Mouse (Mus musculus) embryonic fibroblast, embryonic 13.5 days (primary cell): ENCODE results near the gene Arhgef3. TPM values are rescaled to one million over a fixed set of nuclear protein-coding genes. Genes with fewer than 3 reads are reported as not detected.

Experiments used
- H3K27ac ChIP-seq: 2 replicates; pipeline ENCODE4 v1.5.1; 2012; ENCODE audit warnings: low read length, control low read depth, inconsistent platforms; ENCODE audit not compliant: insufficient read depth
- H3K4me1 ChIP-seq: 2 replicates; pipeline ENCODE4 v1.6.1; 2011; ENCODE audit warnings: low read length; ENCODE audit not compliant: control insufficient read depth, insufficient read depth
- H3K4me3 ChIP-seq: 2 replicates; pipeline ENCODE4 v1.5.1; 2011; ENCODE audit warnings: mild to moderate bottlenecking, control low read depth, low read length; ENCODE audit not compliant: insufficient read depth
- CTCF ChIP-seq: IDR thresholded peaks from 2 replicates; pipeline ENCODE4 v1.5.1; 2011; ENCODE audit warnings: mild to moderate bottlenecking, control low read depth, low read length, moderate library complexity, borderline replicate concordance; ENCODE audit not compliant: insufficient read depth
- POLR2A ChIP-seq: IDR thresholded peaks from 2 replicates; pipeline ENCODE4 v1.6.1; 2011; ENCODE audit warnings: low read depth, mild to moderate bottlenecking, control low read depth, low read length, moderate library complexity
- polyA plus RNA-seq: library from polyadenylated mRNA; stranded (reverse); fragments of >200 nt; gene quantifications from 2 replicates; pipeline ENCODE4 v1.2.4, GENCODE M21; 2011; ENCODE audit warnings: low read depth; ENCODE audit not compliant: missing spikeins, insufficient read length

Arhgef3 gene
- polyA plus RNA-seq, 1 experiment: 2.5 TPM

DNA sequence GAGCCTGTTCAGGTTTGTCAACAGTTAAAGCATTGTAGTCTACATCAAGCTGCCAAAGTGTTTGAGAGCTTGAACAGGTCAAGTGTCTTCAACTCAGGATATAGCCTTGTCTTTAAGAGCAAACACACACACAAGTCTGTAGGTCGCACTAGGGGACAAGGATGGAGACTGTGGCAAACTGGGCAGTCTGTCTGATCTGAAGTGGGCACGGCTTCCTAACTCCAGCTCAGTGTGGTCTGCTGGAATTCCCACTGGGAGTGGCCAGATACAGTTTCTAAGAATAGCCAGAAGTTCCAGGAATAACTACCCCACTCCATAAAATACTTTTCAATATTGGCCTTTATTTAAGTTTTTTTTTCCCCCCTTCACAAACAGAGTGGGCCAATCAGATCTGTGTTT lies 38.2 kb upstream of the Arhgef3 start:
- Histone ChIP-seq H3K27ac (no peak overlapping the region), H3K4me1 (peaks cover 27% of the 10 kb centered on the region), H3K4me3 (no peak overlapping the region)
- TF ChIP-seq POLR2A (no peak), CTCF (no peak)

DNA sequence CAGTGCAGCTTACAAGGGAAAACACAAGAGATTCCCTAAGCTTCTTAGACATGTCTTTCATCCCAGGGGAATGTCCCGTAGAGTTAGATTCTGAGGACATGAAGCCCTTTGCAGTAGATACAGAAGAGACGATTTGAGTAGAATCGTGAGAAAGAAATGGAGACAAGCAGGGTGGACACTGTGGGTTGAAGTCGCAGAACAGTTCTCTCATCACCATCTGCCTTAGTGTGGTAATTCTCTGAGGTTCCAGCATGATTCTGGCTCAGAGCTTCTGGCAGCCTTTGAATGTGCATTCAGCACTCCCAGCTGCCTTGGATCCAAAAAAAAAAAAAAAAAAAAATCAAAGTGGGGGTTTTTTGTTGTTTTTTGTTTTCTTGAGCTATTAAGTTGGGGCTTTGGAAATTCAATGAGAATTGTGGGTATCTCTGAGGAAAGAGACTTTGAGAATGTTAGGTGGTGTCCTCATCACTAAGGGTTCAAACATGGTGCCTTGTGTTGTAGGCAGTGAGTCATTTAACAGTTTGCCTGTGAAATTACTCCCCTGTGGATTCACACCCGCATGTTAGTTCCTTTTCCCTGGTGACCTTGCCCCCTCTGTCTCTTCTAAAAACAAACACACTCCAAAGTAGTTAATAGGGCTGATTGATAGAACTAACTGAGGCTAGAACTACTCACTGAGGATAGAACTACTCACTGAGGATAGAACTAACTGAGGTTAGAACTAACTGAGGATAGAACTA lies 33.0 kb upstream of the Arhgef3 start:
- TF ChIP-seq CTCF (no peak), POLR2A (no peak)
- Histone ChIP-seq H3K27ac (no peak overlapping the region), H3K4me3 (no peak overlapping the region), H3K4me1 (peaks cover 11% of the 10 kb centered on the region)

DNA sequence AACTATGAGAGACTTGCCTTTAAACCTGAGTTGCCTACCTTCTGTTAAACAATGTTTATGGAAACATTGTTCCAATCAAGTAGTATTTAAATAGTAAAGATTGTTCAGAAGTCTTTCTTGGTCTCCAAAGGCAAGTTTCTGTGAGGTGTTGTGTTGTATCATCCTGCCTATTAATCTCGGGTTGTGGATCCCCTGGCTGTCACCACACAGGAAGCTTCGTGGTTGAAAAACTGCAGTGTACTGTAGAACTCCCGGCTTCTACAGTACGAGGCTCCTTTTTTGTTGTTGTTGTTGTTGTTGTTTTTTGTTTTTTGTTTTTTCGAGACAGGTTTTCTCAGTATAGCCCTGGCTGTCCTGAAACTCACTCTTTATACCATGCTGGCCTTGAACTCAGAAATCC lies 29.2 kb upstream of the Arhgef3 start:
- Histone ChIP-seq H3K4me1 (peaks cover 4% of the 10 kb centered on the region; the same call in 1 of the 2 replicates), H3K4me3 (no peak overlapping the region), H3K27ac (no peak overlapping the region)
- TF ChIP-seq CTCF (no peak), POLR2A (no peak)

DNA sequence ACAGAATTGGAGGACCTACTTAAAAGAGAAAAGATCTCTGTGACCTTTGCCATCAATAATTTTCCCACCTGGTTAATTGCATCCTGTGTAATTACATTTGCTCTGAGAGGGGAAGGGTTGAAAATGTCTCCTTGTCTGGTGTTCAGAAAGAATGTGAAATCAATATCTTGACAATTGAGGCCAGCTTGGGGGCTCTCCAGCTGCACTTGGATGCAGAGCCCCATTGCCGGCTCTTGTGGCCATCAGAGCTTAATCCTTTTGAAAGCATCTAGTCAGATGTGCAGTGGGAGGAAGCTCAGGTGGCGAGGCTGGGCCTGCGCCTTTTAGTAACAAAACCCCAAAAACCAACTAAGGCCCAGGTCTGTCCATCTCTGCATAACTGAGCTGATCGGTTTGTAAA lies 28.7 kb upstream of the Arhgef3 start:
- H3K27ac ChIP-seq: no peak overlapping the region
- no peak for TF ChIP-seq CTCF
- H3K4me1 ChIP-seq: peaks cover 4% of the 10 kb centered on the region; the same call in 1 of the 2 replicates
- H3K4me3 ChIP-seq: no peak overlapping the region

DNA sequence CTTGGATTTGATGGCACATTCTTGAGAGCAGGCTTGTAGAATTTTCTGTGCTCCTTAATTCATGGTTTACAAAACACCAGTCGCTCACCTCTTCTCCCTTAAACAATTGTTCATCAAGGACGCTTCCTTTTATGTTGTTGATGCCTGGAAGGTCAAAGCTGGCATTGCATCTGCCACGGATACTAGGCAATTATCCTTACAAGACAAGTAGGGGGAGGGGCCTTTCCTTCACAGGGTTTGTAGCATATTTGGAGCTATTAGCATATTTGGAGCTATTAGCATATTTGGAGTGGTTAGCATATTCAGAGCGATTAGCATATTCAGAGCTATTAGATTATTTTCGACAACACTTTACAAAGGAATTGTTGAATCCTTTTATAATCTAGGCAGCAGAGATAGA lies 20.5 kb upstream of the Arhgef3 start:
- no peak for TF ChIP-seq POLR2A
- no peak for TF ChIP-seq CTCF
- Histone ChIP-seq H3K4me3 (no peak overlapping the region), H3K27ac (no peak overlapping the region), H3K4me1 (no peaks in the 10 kb centered on the region)

DNA sequence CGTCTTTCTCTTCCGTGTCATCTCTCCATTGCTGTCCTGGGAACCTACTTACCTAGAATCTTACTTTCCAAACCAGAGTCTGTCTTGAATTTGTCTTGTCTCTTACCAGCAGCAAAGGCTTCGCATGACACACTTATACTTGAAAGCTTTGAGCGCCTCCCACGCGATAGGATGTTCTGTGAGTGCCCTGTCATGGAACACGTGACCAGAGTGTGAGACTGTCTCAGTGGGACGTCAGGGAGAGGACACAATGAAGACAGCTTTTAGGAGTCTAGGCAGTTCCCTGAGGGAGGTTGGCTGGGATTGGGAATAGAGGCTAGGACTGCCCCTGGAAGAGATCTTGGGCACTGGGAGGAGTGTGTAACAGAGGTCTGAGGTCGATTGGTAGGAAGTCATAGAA lies 18.6 kb upstream of the Arhgef3 start:
- H3K27ac ChIP-seq: peak overlapping the region; percentile 6; the same call in 1 of the 2 replicates

DNA sequence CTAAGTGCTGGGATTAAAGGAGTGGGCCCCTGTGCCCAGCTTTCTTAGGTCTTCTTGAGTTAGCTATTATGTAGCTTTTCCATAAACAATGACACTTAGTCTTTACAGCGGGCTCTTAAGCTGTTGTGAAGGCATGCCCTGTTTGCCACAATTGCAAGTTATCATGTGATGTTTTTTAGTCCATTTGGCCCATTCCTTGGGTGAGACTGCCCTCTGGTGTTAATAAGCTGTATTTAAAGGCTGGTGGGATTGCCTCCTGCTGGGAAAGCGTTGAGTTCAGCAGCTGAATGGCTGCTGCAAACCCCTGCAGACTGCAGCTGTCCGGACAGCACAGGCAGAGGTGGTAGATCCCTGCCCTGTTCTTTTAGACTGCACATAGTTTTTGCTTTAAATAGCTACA lies 17.9 kb upstream of the Arhgef3 start:
- Histone ChIP-seq H3K27ac (peak overlapping the region; percentile 6; the same call in 1 of the 2 replicates), H3K4me1 (no peaks in the 10 kb centered on the region), H3K4me3 (no peak overlapping the region)
- no peak for TF ChIP-seq POLR2A
- no peak for TF ChIP-seq CTCF

More for the DNA sequence above, 18.6 kb upstream of the Arhgef3 start:
- TF ChIP-seq POLR2A: no peak
- TF ChIP-seq CTCF: no peak
- no peak overlapping the region for H3K4me3 ChIP-seq
- H3K4me1 ChIP-seq: no peaks in the 10 kb centered on the region

DNA sequence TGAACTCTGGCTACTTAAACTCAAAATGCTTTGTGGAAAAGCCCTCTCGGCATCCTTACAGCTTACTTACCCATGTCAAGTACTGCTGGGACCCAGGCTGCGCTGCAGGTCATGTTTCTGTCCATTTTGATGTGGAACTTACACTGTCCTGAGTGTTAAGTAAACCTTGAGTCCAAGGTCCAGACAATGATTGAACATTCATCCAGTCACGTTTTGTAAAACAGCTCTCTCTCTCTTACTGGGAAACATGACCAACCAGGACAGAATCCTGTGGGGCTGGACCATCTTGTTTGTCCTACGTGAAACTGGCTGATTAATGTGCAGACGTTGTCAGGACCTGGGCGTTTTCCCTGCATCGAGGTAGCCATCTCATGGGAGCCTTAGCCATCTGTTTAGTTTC lies 13.0 kb upstream of the Arhgef3 start:
- Histone ChIP-seq H3K27ac (no peak overlapping the region), H3K4me3 (no peak overlapping the region), H3K4me1 (no peaks in the 10 kb centered on the region)
- no peak for TF ChIP-seq POLR2A
- no peak for TF ChIP-seq CTCF

DNA sequence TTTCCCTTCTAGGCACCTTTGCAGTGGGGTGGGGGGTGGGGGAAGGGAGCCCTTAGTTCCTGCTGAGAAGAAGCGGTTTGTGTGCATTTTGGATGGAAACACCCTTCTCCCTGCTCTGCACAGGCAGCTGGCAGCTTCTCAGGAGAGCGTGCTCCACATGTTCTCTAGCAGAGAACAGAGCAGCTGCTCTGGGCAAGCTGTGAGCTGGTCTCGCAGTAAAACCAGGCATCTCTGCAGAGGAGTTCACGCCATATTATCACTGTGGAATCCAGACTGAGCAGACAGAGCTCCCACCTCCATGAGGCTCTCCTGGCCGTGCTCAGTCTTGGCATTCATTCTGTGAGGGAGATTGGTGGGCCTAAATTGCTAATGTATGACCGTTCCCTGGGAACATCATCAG lies 12.0 kb upstream of the Arhgef3 start:
- TF ChIP-seq CTCF (no peak), POLR2A (no peak)
- Histone ChIP-seq H3K27ac (no peak overlapping the region), H3K4me1 (no peaks in the 10 kb centered on the region), H3K4me3 (no peak overlapping the region)

DNA sequence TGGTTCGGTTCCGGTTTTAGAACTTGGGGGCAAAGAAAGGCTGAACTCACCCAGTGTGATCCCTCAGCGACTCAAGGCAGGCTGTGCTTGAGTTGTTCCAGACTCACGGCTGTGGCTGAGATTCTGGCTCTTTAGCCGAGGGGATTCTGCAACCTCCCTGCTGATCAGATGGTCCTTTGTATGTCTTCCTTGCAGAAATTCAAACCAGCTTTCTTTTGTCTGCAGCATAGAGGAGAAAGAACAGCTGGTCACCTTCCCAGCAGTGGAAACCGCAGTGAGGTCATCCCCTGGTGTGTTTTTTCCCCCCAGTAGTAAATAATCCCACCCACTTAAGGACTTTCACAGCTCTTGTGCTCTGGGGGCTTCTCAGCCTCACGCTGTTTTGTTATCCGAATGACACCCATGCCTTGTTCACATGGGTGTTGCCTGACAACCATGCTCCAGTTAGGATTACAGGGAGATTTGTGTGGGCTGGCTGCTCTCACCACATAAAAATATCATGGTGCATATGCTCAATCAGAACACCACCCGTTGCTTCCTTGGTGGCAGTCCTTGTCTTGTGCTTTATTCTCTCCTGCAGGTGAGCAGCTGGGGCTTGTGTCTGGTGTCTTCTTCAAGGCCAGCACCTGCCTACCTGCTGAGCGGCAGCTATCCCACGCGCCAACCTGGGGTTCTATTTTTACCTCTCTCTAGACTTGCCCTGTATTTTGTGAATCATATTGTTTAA lies 8.8 kb upstream of the Arhgef3 start:
- H3K4me3 ChIP-seq: no peak overlapping the region
- no peak overlapping the region for H3K27ac ChIP-seq
- no peaks in the 10 kb centered on the region for H3K4me1 ChIP-seq
- TF ChIP-seq POLR2A (no peak), CTCF (no peak)
